Mouse (Mus musculus): ENCODE measurements around the gene Cebpzos.

Cebpzos gene

DNA sequence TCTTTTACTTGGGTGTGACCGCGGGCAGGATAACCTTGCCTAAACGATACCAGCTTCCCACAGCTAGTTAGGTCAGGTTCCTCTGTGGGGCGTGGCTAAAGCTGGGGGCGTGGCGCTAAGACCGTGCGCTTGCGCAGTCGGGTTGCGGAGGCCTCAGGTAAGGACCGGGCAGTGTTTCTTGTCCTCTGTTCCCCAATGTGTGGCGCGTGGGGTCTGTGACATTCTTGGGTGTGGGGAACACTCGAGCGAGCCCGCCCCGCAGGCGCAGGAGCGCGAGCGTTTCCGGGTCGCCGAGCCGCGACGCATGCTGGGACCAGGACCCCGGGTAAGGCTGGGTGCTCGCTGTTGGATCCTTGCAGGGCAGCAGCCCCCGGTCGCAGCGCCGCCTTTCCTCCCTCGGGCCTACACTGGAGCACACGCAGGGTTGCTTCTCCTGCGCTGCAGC, at the start of gene Cebpzos:
Cebpzos (plus strand) TSS at position 132 of the 445 bp plus-strand sequence.
- peak; percentile 81 to 88 for DNase-seq (ENCODE audit: low spot score in 2 of 2)

- DNase-seq (ENCODE audit: low spot score in 2 of 2): no peak
Observed at GRCm38 (mm10) chr17:78873886-78874285, 42.4 kb upstream of the Cebpzos start.

DNA sequence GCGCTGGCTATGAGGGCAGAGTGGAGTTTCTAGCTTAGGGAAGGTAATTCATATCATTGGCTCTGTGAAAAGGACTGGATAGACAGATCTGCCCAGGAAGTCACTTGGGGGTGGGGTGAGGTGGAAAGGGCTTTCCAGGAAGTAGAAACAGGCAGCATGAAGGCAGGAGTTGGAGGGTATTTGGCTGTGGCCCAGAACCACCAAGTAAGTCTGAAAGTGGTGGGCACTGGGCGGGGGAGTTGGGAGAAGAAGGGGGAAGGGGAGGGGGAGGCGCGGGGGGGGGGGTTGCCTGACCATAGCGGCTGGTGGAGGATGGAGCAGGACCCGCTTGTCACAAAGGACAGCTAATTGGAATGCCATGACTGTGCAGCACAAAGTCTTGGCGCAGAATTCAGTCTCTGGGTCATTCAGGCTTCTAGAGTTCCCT, 34.4 kb upstream of the Cebpzos start:
- DNase-seq (ENCODE audit: low spot score in 2 of 2): no peak

- peak; percentile 25 to 32 for DNase-seq (ENCODE audit: low spot score in 2 of 2)
Observed at GRCm38 (mm10) chr17:78882401-78883112, 33.7 kb upstream of the Cebpzos start, which contains the start of gene Eif2ak2. Gene Eif2ak2 (minus strand): TSS chr17:78882573.

- no peak for DNase-seq (ENCODE audit: low spot score in 2 of 2)
Observed at GRCm38 (mm10) chr17:78883291-78883690, 33.0 kb upstream of the Cebpzos start.

- DNase-seq (ENCODE audit: low spot score in 2 of 2): no peak
Observed at GRCm38 (mm10) chr17:78885286-78886065, 30.8 kb upstream of the Cebpzos start.

GRCm38 (mm10) chr17:78888554-78888953, 27.7 kb upstream of the Cebpzos start:
- no peak for DNase-seq (ENCODE audit: low spot score in 2 of 2)

DNA sequence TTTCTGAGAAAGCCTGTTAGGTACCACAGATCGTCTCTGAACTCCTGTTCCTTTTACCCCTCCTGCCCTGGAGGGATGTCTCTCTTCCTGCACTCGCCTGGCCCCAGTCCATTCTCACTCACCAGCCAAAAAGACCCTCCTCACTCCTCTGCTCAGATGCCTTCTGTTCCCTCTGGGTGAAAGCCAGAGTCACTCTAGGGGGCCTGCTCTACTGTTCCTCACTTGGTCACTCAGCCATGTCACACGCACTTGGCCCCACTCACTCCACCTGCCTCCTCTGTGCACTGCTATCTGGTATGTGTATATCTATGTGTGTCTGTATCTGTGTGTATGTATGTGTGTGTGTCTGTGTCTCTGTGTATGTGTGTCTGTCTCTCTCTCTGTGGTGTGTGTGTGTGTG, 27.1 kb upstream of the Cebpzos start:
- no peak for DNase-seq (ENCODE audit: low spot score in 2 of 2)

GRCm38 (mm10) chr17:78891020-78891419, 25.3 kb upstream of the Cebpzos start:
- no peak for DNase-seq (ENCODE audit: low spot score in 2 of 2)

GRCm38 (mm10) chr17:78894991-78895390, 21.3 kb upstream of the Cebpzos start:
- no peak for DNase-seq (ENCODE audit: low spot score in 2 of 2)

DNA sequence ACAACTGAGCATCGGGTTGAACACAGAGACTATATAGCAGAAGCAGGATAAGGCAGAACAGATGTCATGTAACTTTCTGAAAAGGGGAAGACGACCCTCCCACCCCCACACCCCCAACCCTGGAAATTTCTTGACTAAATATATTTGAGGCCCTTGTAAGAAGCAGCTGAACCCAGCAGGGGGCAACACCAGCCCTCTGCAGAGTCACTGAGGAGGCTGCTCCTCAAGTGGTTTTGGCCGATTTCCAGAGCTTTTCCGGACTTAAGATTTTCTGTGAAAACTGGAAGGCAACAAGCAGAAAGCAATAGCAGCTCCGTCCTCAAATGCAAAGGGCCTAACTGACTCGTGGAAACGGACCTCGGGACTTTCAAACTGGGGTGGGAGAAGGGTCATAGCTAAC, 20.9 kb upstream of the Cebpzos start:
- DNase-seq (ENCODE audit: low spot score in 2 of 2): no peak

GRCm38 (mm10) chr17:78903158-78903557, 13.1 kb upstream of the Cebpzos start:
- no peak for DNase-seq (ENCODE audit: low spot score in 2 of 2)

DNA sequence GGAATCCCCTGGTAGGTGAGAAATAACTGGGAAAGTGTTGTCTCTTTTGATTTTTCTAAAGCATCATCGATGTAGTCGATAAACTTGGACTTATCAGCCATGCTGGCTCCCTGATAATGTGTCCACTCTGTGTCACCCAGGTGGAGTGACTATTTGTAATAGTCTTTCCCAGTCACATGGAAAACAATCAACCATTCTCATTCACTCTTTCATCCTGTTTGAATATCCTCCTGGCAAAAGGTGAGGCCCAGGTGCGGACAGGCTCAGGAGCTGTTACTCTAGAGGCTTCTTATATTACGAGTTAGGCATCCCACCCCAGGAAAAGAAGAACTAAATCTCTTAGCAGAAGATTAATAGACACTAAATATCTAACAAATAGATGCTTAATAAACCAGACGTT, 9.4 kb upstream of the Cebpzos start, which contains the start of gene Sult6b1:
Sult6b1 (minus strand) TSS at position 101 of the 400 bp plus-strand sequence.
- DNase-seq (ENCODE audit: low spot score in 2 of 2): no peak

- DNase-seq (ENCODE audit: low spot score in 2 of 2): no peak
Observed at GRCm38 (mm10) chr17:78909374-78909773, 6.9 kb upstream of the Cebpzos start.

DNA sequence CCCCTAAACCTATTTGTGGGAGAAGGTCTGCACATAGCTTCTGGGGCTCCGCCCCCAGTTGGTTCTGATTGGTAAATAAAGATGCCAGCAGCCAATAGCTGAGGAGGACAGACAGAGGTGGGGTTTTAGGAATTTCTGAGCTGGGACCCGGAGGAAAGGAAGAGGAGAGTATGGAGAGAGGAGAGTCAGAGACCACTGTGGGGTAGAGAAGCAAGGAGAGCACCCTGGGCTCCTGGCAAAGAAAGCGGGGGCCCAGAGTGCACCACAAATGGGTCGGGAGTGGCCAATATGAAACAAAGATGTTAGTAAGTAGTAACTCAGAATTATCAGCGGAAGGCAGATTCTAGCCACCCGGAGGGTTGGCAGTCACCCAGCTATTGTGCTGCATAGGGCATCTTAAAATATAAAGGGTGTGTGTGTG, 3.4 kb upstream of the Cebpzos start:
- DNase-seq (ENCODE audit: low spot score in 2 of 2): no peak

DNA sequence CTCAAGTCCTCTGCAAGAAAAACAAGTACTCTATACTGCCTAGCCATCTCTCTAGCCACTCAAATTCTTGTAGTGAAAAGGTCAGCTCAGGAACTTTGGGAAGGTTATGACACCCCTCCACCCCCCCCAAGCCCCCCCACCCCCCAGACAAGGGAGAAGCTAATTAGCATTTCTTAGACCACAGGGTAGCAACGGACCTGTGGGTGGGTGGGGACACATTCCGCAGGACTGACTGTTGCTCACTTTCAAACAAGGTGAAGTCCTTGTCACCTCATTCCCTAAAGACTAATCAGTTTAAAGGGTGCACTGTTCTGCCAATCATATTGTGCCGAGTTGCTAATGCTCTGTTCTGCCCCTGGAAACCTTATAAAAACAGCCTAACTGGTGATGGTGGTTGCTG, 2.4 kb upstream of the Cebpzos start:
- no peak for DNase-seq (ENCODE audit: low spot score in 2 of 2)

GRCm38 (mm10) chr17:78915772-78916171, 528 bp upstream of the Cebpzos start:
- DNase-seq (ENCODE audit: low spot score in 2 of 2): no peak

GRCm38 (mm10) chr17:78916899-78917298, 599 bp downstream of the Cebpzos start:
- no peak for DNase-seq (ENCODE audit: low spot score in 2 of 2)

- no peak for DNase-seq (ENCODE audit: low spot score in 2 of 2)
Observed at GRCm38 (mm10) chr17:78917696-78918095, 1.4 kb downstream of the Cebpzos start.

DNA sequence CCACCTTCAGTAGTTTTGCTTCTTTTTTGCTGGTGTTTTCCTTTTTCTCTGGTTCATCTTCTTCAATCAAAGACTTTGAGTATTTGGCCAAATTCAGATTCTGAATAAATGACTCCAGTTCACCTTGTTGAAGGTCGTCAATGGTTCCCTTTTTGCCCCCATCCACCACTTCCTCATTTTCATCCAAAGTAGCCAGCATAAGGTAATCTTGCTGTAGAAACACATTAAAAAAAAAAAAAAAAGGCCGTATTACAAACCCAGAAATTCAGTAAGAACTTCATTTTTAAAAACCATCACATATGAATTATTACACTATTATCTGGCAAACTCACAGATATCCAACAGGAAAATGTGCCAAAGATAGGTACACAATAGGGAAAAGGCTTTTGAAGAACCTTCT, 19.6 kb downstream of the Cebpzos start:
- no peak for DNase-seq (ENCODE audit: low spot score in 2 of 2)

GRCm38 (mm10) chr17:78936466-78937228, 20.3 kb downstream of the Cebpzos start, which contains the start of the genes Cebpz and Ndufaf7:
Gene Cebpz (minus strand): TSS chr17:78937066.
Gene Ndufaf7 (plus strand): TSS chr17:78937136.
- peak; percentile 95 to 97 for DNase-seq (ENCODE audit: low spot score in 2 of 2)

Data from natural killer cell, adult 2 months (primary cell).